Mouse (Mus musculus): ENCODE measurements at regions not wholly inside any gene's neighbourhood (a gene's known extent, or its start where the extent isn't known, plus 50 kb on each side); places are given as distances from the start of the nearest gene placed in this dataset.

- H3K4me2 ChIP-seq, result peak overlapping the region; percentile 51; the same call in 1 of the 2 replicates
Observed at GRCm38 (mm10) chr11:25157861-25158245, 1052.7 kb downstream of the 5730522E02Rik start.

GRCm38 (mm10) chr11:25158884-25159283 is 1051.7 kb downstream of the 5730522E02Rik start:
- H3K27ac ChIP-seq (replicated peaks), result no peak overlapping the region
- no peaks in the 10 kb centered on the region for H3K27me3 ChIP-seq
- H3K9ac ChIP-seq, result no peak overlapping the region
- H3K36me3 ChIP-seq, result no peaks in the 10 kb centered on the region
- WGBS, result 95% methylated on average over 1 of the region's 1 CpGs
- no peak for ATAC-seq (ENCODE audit: low FRiP score, low read depth)
- H3K4me3 ChIP-seq, result no peak overlapping the region
- H3K4me1 ChIP-seq (replicated peaks), result peaks cover 12% of the 10 kb centered on the region
- no peak overlapping the region for H3K4me2 ChIP-seq
- H3K9me3 ChIP-seq, result no peaks in the 10 kb centered on the region

More at GRCm38 (mm10) chr11:25157861-25158245, 1052.7 kb downstream of the 5730522E02Rik start:
- WGBS, result 57% methylated on average over 3 of the region's 3 CpGs
- H3K9me3 ChIP-seq, result no peaks in the 10 kb centered on the region
- no peak overlapping the region for H3K9ac ChIP-seq
- no peaks in the 10 kb centered on the region for H3K27me3 ChIP-seq
- H3K4me3 ChIP-seq, result no peak overlapping the region
- no peak overlapping the region for H3K27ac ChIP-seq (replicated peaks)
- H3K4me1 ChIP-seq (replicated peaks), result peaks cover 12% of the 10 kb centered on the region
- ATAC-seq (ENCODE audit: low FRiP score, low read depth), result no peak
- no peaks in the 10 kb centered on the region for H3K36me3 ChIP-seq

- H3K9ac ChIP-seq, result no peak overlapping the region
- no peaks in the 10 kb centered on the region for H3K4me1 ChIP-seq (replicated peaks)
- H3K36me3 ChIP-seq, result no peaks in the 10 kb centered on the region
- H3K4me2 ChIP-seq, result no peak overlapping the region
- H3K27ac ChIP-seq (replicated peaks), result no peak overlapping the region
- no peak overlapping the region for H3K4me3 ChIP-seq
- H3K9me3 ChIP-seq, result no peaks in the 10 kb centered on the region
- no peaks in the 10 kb centered on the region for H3K27me3 ChIP-seq
- ATAC-seq (ENCODE audit: low FRiP score, low read depth), result no peak
- WGBS, result 76% methylated on average over 1 of the region's 1 CpGs
Observed at GRCm38 (mm10) chr11:25167939-25168338, 1042.6 kb downstream of the 5730522E02Rik start.

- WGBS, result 87% methylated on average over 1 of the region's 1 CpGs
- ATAC-seq (ENCODE audit: low FRiP score, low read depth), result no peak
- Histone ChIP-seq H3K27me3 (no peaks in the 10 kb centered on the region), H3K4me2 (no peak overlapping the region), H3K36me3 (no peaks in the 10 kb centered on the region), H3K27ac (replicated peaks) (no peak overlapping the region), H3K4me3 (no peak overlapping the region), H3K9ac (no peak overlapping the region), H3K9me3 (no peaks in the 10 kb centered on the region), H3K4me1 (replicated peaks) (no peaks in the 10 kb centered on the region)
Observed at GRCm38 (mm10) chr11:25171048-25171447, 1039.5 kb downstream of the 5730522E02Rik start.

All from hindbrain, embryonic 15.5 days (tissue).